Mouse (Mus musculus): Measurements from ENCODE around the gene Mageb1. TPM values are rescaled to one million over a fixed set of nuclear protein-coding genes. Genes with fewer than 3 reads are reported as not detected.
"Not testable (repeated sequence)": the region's sequence is repeated elsewhere in the genome, so short reads cannot be mapped to it uniquely, and the experiment has no call there.

The Mageb1 gene
- polyA plus RNA-seq (2012; fragmentation: generic; extraction: Trizol): 0.09 TPM
- long read RNA-seq, experiment 1: 0 reads
- long read RNA-seq, experiment 2: 0 reads

GRCm38 (mm10) chrX:92016233-92016632, at the start of gene Mageb1:
Mageb1 (minus strand) TSS chrX:92016333.
- not testable (repeated sequence) for H3K79me3 ChIP-seq (ENCODE audit: low read depth); H3ac ChIP-seq (ENCODE audit: control insufficient read depth, insufficient read length, low read depth); H3K36me3 ChIP-seq (ENCODE audit: control insufficient read depth, insufficient read depth); H3K4me3 ChIP-seq (ENCODE audit: insufficient read depth, poor library complexity, severe bottlenecking); H3K79me2 ChIP-seq (ENCODE audit: control insufficient read depth, insufficient read depth); H3K27me3 ChIP-seq (ENCODE audit: control insufficient read depth, insufficient read depth, insufficient read length)

Other genes with a start within 250 kb of the Mageb1 start
- gene Mageb5, start 233.3 kb downstream of the Mageb1 start, polyA plus RNA-seq (2012; fragmentation: generic; extraction: Trizol): not detected